Comparison of ENCODE assay signal across 28 mouse cellular contexts in the genomic region with DNA sequence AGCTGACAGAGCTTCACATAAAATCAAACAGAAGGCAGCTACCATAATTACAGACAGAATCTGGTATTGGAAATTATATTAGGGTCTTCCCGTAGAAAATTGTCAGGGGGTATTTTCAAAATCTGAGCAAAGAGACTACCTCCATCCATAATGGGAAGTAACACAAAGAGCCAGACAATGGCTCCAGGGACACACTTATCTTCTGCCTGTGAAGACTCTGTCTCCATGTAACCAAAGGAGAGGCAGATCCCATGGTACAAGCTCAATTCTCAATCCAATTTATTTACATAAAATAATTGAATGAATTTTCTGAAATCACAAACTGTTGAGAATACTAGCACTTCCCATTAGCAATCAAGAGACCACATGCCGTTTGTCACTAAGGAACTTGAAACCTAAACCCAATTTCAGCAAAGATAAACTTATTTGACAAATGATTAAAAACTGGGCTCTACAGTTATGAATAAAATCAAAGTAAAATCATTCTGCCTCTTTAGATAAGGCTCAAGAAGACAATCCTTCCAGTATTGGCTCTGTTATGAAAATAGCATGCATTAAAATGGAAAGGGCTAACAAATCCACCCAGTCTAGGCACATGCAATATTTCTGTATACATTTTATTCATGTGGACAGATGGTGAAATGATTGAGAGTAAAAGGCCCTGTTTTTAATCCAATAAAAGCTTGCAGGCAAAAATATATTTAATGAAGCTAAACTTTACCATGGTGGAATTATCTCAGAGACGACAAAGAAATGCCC.
DNase-seq lines count a peak whose midpoint lies in the region; ATAC-seq and TF ChIP-seq lines count a peak whose summit lies in the region.
"Had no signal": no experiment of that assay in that cellular context is flagged by ENCODE, and none has a peak within 500 bp of the region (broad histone marks: within the 10 kb centered on the region; RNA-seq: fewer than 3 reads in every experiment).

No protein-coding gene starts in this region.

- H3K27ac ChIP-seq in hindbrain, embryonic 11.5 days (ENCODE audit: low read depth, low read length) = no peak overlapping the region
- H3K27ac ChIP-seq in hindbrain, postnatal 0 days = no peak overlapping the region
- H3K27ac ChIP-seq in forebrain, embryonic 16.5 days (ENCODE audit: low read length) = no peak overlapping the region
- no peak overlapping the region for H3K27ac ChIP-seq in midbrain, embryonic 15.5 days
- H3K27ac ChIP-seq: embryonic facial prominence, embryonic 15.5 days; hindbrain, embryonic 15.5 days; layer of hippocampus, adult 2 months; limb, embryonic 10.5 days; liver, embryonic 15.5 days; macrophage had no signal

- H3K4me1 ChIP-seq in hindbrain, embryonic 11.5 days (replicated peaks; ENCODE audit: control insufficient read depth, insufficient read depth, low read length) = no peaks in the 10 kb centered on the region
- no peaks in the 10 kb centered on the region for H3K4me1 ChIP-seq in hindbrain, postnatal 0 days (ENCODE audit: insufficient read depth, low read length)
- no peaks in the 10 kb centered on the region for H3K4me1 ChIP-seq in forebrain, embryonic 16.5 days (replicated peaks; ENCODE audit: control insufficient read depth, insufficient read depth, low read length)
- peaks cover 7% of the 10 kb centered on the region; the same call in 1 of the 2 replicates for H3K4me1 ChIP-seq in midbrain, embryonic 15.5 days
- H3K4me1 ChIP-seq: embryonic facial prominence, embryonic 15.5 days; heart, embryonic 12.5 days; hindbrain, embryonic 15.5 days; liver, embryonic 15.5 days had no signal

- no peak for TF ChIP-seq CTCF in hindbrain, postnatal 0 days (IDR thresholded peaks at IDR 0.05; ENCODE audit: low read depth)
- TF ChIP-seq CTCF in brain, embryonic 14.5 days (IDR thresholded peaks at IDR 0.05; ENCODE audit: borderline replicate concordance, extremely low read depth, insufficient read depth, insufficient read length) = no peak

- H3K9me3 ChIP-seq in hindbrain, embryonic 11.5 days (ENCODE audit: control insufficient read depth, low read length) = no peaks in the 10 kb centered on the region
- no peaks in the 10 kb centered on the region for H3K9me3 ChIP-seq in hindbrain, postnatal 0 days (ENCODE audit: low read length)
- H3K9me3 ChIP-seq in forebrain, embryonic 16.5 days (ENCODE audit: control insufficient read depth, low read length) = no peaks in the 10 kb centered on the region
- no peaks in the 10 kb centered on the region for H3K9me3 ChIP-seq in midbrain, embryonic 15.5 days
- H3K9me3 ChIP-seq: embryonic facial prominence, embryonic 15.5 days; hindbrain, embryonic 15.5 days; limb, embryonic 10.5 days; liver, embryonic 15.5 days had no signal

- 72% methylated on average over 3 of the region's 3 CpGs for WGBS in hindbrain, embryonic 11.5 days
- 67% methylated on average over 3 of the region's 3 CpGs for WGBS in hindbrain, postnatal 0 days
- WGBS in forebrain, embryonic 16.5 days = 51% methylated on average over 3 of the region's 3 CpGs
- 24% methylated on average over 3 of the region's 3 CpGs for WGBS in midbrain, embryonic 15.5 days

- H3K27me3 ChIP-seq in hindbrain, embryonic 11.5 days (ENCODE audit: control insufficient read depth, insufficient read depth, low read length) = no peaks in the 10 kb centered on the region
- no peaks in the 10 kb centered on the region for H3K27me3 ChIP-seq in hindbrain, postnatal 0 days (ENCODE audit: insufficient read depth, low read length)
- no peaks in the 10 kb centered on the region for H3K27me3 ChIP-seq in forebrain, embryonic 16.5 days (replicated peaks; ENCODE audit: control insufficient read depth, insufficient read depth, low read length)
- no peaks in the 10 kb centered on the region for H3K27me3 ChIP-seq in midbrain, embryonic 15.5 days (replicated peaks)
- H3K27me3 ChIP-seq: embryonic facial prominence, embryonic 15.5 days; heart, embryonic 12.5 days; hindbrain, embryonic 15.5 days; liver, embryonic 15.5 days had no signal

- peak; percentile 84 for ATAC-seq in hindbrain, embryonic 11.5 days (ENCODE audit: low FRiP score)
- ATAC-seq in hindbrain, postnatal 0 days = no peak
- peak; percentile 54 for ATAC-seq in forebrain, embryonic 16.5 days
- peak; percentile 88 for ATAC-seq in midbrain, embryonic 15.5 days (replicated peaks)
- ATAC-seq: activated CD4-positive, CD25-positive, alpha-beta regulatory T cell, adult 4 months; intestine, embryonic 16.5 days had no signal

- DNase-seq in hindbrain, embryonic 11.5 days (ENCODE audit: low spot score) = no peak
- DNase-seq in hindbrain, postnatal 0 days (ENCODE audit: low spot score) = no peak
- peak; percentile 75 for DNase-seq in brain, embryonic 14.5 days (ENCODE audit: low read depth)
- DNase-seq in lung, postnatal 4 days = no peak
- no peak for DNase-seq in frontal cortex, postnatal 14 days (ENCODE audit: low spot score in 2 of 2)
- DNase-seq: adrenal gland, adult 8-10 months; B cell, adult 2 months; cerebellum, adult 18-20 months; cerebellum, postnatal 14 days; gastrocnemius, postnatal 14 days; heart, adult 11 months; heart, postnatal 10 days; kidney, adult 9 months; kidney, postnatal 14 days; liver; thymus, adult 18-20 months; thymus, postnatal 36 days had no signal

- H3K4me2 ChIP-seq in hindbrain, embryonic 11.5 days (replicated peaks; ENCODE audit: low read depth, low read length) = no peak overlapping the region
- no peak overlapping the region for H3K4me2 ChIP-seq in hindbrain, postnatal 0 days (ENCODE audit: low read depth, low read length)
- H3K4me2 ChIP-seq in forebrain, embryonic 16.5 days (ENCODE audit: low read length) = no peak overlapping the region
- H3K4me2 ChIP-seq in midbrain, embryonic 15.5 days = no peak overlapping the region
- H3K4me2 ChIP-seq: embryonic facial prominence, embryonic 15.5 days; heart, embryonic 12.5 days; hindbrain, embryonic 15.5 days; liver, embryonic 15.5 days had no signal

- no peak overlapping the region for H3K9ac ChIP-seq in hindbrain, embryonic 11.5 days (ENCODE audit: low read depth, low read length)
- H3K9ac ChIP-seq in hindbrain, postnatal 0 days (replicated peaks; ENCODE audit: low read length) = no peak overlapping the region
- no peak overlapping the region for H3K9ac ChIP-seq in forebrain, embryonic 16.5 days (replicated peaks; ENCODE audit: low read depth, low read length)
- no peak overlapping the region for H3K9ac ChIP-seq in midbrain, embryonic 15.5 days
- H3K9ac ChIP-seq: embryonic facial prominence, embryonic 15.5 days; heart, embryonic 12.5 days; hindbrain, embryonic 15.5 days; liver, embryonic 15.5 days had no signal

- TF ChIP-seq POLR2A in brain, embryonic 14.5 days (IDR thresholded peaks at IDR 0.05; ENCODE audit: borderline replicate concordance, extremely low read depth, insufficient read depth, insufficient read length, poor library complexity, severe bottlenecking) = no peak

- no peak overlapping the region for H3K4me3 ChIP-seq in hindbrain, embryonic 11.5 days (ENCODE audit: low read depth, low read length)
- H3K4me3 ChIP-seq in hindbrain, postnatal 0 days (ENCODE audit: low read length) = no peak overlapping the region
- no peak overlapping the region for H3K4me3 ChIP-seq in forebrain, embryonic 16.5 days (replicated peaks; ENCODE audit: low read length)
- no peak overlapping the region for H3K4me3 ChIP-seq in midbrain, embryonic 15.5 days
- H3K4me3 ChIP-seq: embryonic facial prominence, embryonic 15.5 days; heart, embryonic 12.5 days; hindbrain, embryonic 15.5 days; layer of hippocampus, adult 2 months; limb, embryonic 10.5 days; liver, embryonic 15.5 days had no signal

- H3K36me3 ChIP-seq in hindbrain, embryonic 11.5 days (ENCODE audit: control insufficient read depth, insufficient read depth, low read length) = 0 out of 2 replicates have a peak, but pooled peaks cover 4% of the 10 kb centered on the region
- peaks cover 5% of the 10 kb centered on the region; the same call in 1 of the 2 replicates for H3K36me3 ChIP-seq in hindbrain, postnatal 0 days (ENCODE audit: insufficient read depth, low read length)
- H3K36me3 ChIP-seq in forebrain, embryonic 16.5 days (ENCODE audit: control insufficient read depth, insufficient read depth) = no peaks in the 10 kb centered on the region; the same call in 1 of the 2 replicates
- H3K36me3 ChIP-seq in midbrain, embryonic 15.5 days (replicated peaks) = no peaks in the 10 kb centered on the region; the same call in 1 of the 2 replicates
- H3K36me3 ChIP-seq: liver, embryonic 15.5 days had no signal
